Mouse (Mus musculus) liver, postnatal 0 days (tissue): ENCODE measurements at regions not wholly inside any gene's neighbourhood (a gene's known extent, or its start where the extent isn't known, plus 50 kb on each side); places are given as distances from the start of the nearest gene placed in this dataset.

Experiments
- CTCF ChIP-seq: sonication (generic); IDR thresholded peaks from 2 replicates; pipeline ENCODE4 v1.5.1; 2016; ENCODE audit warnings: antibody characterized with exemption, low read depth
- EP300 ChIP-seq: IDR thresholded peaks from 2 replicates; pipeline ENCODE4 v1.6.1; 2016; ENCODE audit warnings: antibody characterized with exemption, low read depth, mild to moderate bottlenecking

DNA sequence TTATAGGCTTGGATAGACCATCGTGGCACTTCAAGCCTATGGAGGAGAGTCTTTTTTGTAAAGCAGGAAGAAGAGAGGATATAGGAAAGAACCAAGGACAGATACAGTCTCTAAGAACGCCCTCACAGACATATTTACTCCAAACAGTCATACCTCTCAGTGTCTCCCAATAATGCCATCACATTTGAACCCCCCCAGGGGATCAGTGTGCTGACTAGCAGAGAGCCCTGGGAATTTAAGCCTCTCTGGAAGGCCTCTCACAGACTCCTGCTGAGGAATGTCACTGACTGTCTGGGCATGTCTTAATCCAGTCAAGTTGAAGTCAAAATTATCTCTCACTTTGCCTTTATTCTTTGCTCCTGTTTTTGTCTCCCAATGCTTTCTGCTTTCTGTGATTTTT, 550.2 kb downstream of the Cd109 start:
- TF ChIP-seq CTCF = no peak
- no peak for TF ChIP-seq EP300
